Mouse (Mus musculus) gastrocnemius, postnatal 36 days (tissue): ENCODE data around the gene Tecpr1. TPM values are rescaled to one million over a fixed set of nuclear protein-coding genes. Genes with fewer than 3 reads are reported as not detected.

Experiments used
- DNase-seq, 2 experiments: peaks; one replicate each; pipeline ENCODE4 v3.0.0; 2022
- intact Hi-C: fragments of 180-260 bp; cut with DNase I; formaldehyde crosslinking; loops from one replicate; pipeline ENCODE4 v1.15.1; 2025
- long read RNA-seq, 2 experiments: library from polyadenylated mRNA; stranded (forward); transcript quantifications; one replicate each; pipeline ENCODE4 v2.0.0; 2021
- total RNA-seq, 2 experiments: library from RNA; stranded (reverse); gene quantifications; 2 replicates each; pipeline ENCODE4 v1.2.3; 2021

The Tecpr1 gene
- 10 to 100 TPM; 14.0 to 14.2 TPM for total RNA-seq
- long read RNA-seq, experiment 1, full-length matches to known transcripts = 3 of 5 reads
- long read RNA-seq, experiment 1, partial matches to known transcripts = 0 of 5 reads
- long read RNA-seq, experiment 1, other reads (novel, unspliced or antisense) = 2 of 5 reads
- long read RNA-seq, experiment 2, full-length matches to known transcripts = 2 of 11 reads
- long read RNA-seq, experiment 2, partial matches to known transcripts = 5 of 11 reads
- long read RNA-seq, experiment 2, other reads (novel, unspliced or antisense) = 4 of 11 reads

GRCm38 (mm10) chr5:144223503-144223862 is at the start of gene Tecpr1:
Gene Tecpr1 (minus strand): TSS chr5:144223615.
- peak; percentile 90 to 91 for DNase-seq
- intact Hi-C loops = loop anchor here (5.0 kb wide), 1 partner anchor 34 kb away; no protein-coding TSS in a partner anchor

- intact Hi-C loops = no loop called here
- DNase-seq = no peak
Measured at GRCm38 (mm10) chr5:144271772-144272171, 48.4 kb upstream of the Tecpr1 start.

GRCm38 (mm10) chr5:144271118-144271517 is 47.7 kb upstream of the Tecpr1 start:
- intact Hi-C loops = no loop called here
- no peak for DNase-seq

GRCm38 (mm10) chr5:144270420-144270819 is 47.0 kb upstream of the Tecpr1 start:
- DNase-seq = no peak
- intact Hi-C loops = no loop called here

GRCm38 (mm10) chr5:144269926-144270325 is 46.5 kb upstream of the Tecpr1 start:
- no peak for DNase-seq
- intact Hi-C loops = no loop called here

GRCm38 (mm10) chr5:144267535-144268241 is 44.3 kb upstream of the Tecpr1 start:
- peak in 1 of 2 experiments; percentile 40 for DNase-seq
- intact Hi-C loops = no loop called here

GRCm38 (mm10) chr5:144263496-144263895 is 40.1 kb upstream of the Tecpr1 start:
- DNase-seq = no peak

GRCm38 (mm10) chr5:144263082-144263481 is 39.7 kb upstream of the Tecpr1 start:
- intact Hi-C loops = no loop called here
- DNase-seq = no peak

More at GRCm38 (mm10) chr5:144263496-144263895, 40.1 kb upstream of the Tecpr1 start:
- intact Hi-C loops = no loop called here

- intact Hi-C loops = no loop called here
- no peak for DNase-seq
Measured at GRCm38 (mm10) chr5:144261829-144262228, 38.4 kb upstream of the Tecpr1 start.

- DNase-seq = no peak
- intact Hi-C loops = no loop called here
Measured at GRCm38 (mm10) chr5:144261309-144261708, 37.9 kb upstream of the Tecpr1 start.

- no peak for DNase-seq
- intact Hi-C loops = no loop called here
Measured at GRCm38 (mm10) chr5:144260464-144260863, 37.0 kb upstream of the Tecpr1 start.

GRCm38 (mm10) chr5:144259228-144259627 is 35.8 kb upstream of the Tecpr1 start:
- DNase-seq = no peak
- intact Hi-C loops = loop anchor here (5.0 kb wide), 2 partner anchors 37 to 98 kb away; partner anchors contain the start of genes Baiap2l1 and Tecpr1

- intact Hi-C loops = loop anchor here (5.0 kb wide), 2 partner anchors 36 to 99 kb away; partner anchors contain the start of genes Baiap2l1 and Tecpr1
Measured at GRCm38 (mm10) chr5:144258687-144259086, 35.3 kb upstream of the Tecpr1 start.

GRCm38 (mm10) chr5:144258131-144258611 is 34.8 kb upstream of the Tecpr1 start:
- intact Hi-C loops = loop anchor here (5.0 kb wide), 2 partner anchors 36 to 99 kb away; partner anchors contain the start of genes Baiap2l1 and Tecpr1
- peak; percentile 38 to 52 for DNase-seq

More at GRCm38 (mm10) chr5:144258687-144259086, 35.3 kb upstream of the Tecpr1 start:
- DNase-seq = no peak

GRCm38 (mm10) chr5:144257451-144258110 is 34.2 kb upstream of the Tecpr1 start:
- intact Hi-C loops = loop anchor here (5.0 kb wide), 2 partner anchors 35 to 100 kb away; partner anchors contain the start of genes Baiap2l1 and Tecpr1
- DNase-seq = no peak

GRCm38 (mm10) chr5:144256888-144257287 is 33.5 kb upstream of the Tecpr1 start:
- intact Hi-C loops = loop anchor here (5.0 kb wide), 2 partner anchors 35 to 100 kb away; partner anchors contain the start of genes Baiap2l1 and Tecpr1
- DNase-seq = no peak

- no peak for DNase-seq
- intact Hi-C loops = loop anchor here (5.0 kb wide), 2 partner anchors 34 to 101 kb away; partner anchors contain the start of genes Baiap2l1 and Tecpr1
Measured at GRCm38 (mm10) chr5:144256541-144256870, 33.1 kb upstream of the Tecpr1 start.

- peak; percentile 34 to 58 for DNase-seq
- intact Hi-C loops = loop anchor here (5.0 kb wide), 2 partner anchors 34 to 101 kb away; partner anchors contain the start of genes Baiap2l1 and Tecpr1
Measured at GRCm38 (mm10) chr5:144255632-144256540, 32.5 kb upstream of the Tecpr1 start.
